Mouse (Mus musculus): ENCODE data around the gene A230072I06Rik.

DNA sequence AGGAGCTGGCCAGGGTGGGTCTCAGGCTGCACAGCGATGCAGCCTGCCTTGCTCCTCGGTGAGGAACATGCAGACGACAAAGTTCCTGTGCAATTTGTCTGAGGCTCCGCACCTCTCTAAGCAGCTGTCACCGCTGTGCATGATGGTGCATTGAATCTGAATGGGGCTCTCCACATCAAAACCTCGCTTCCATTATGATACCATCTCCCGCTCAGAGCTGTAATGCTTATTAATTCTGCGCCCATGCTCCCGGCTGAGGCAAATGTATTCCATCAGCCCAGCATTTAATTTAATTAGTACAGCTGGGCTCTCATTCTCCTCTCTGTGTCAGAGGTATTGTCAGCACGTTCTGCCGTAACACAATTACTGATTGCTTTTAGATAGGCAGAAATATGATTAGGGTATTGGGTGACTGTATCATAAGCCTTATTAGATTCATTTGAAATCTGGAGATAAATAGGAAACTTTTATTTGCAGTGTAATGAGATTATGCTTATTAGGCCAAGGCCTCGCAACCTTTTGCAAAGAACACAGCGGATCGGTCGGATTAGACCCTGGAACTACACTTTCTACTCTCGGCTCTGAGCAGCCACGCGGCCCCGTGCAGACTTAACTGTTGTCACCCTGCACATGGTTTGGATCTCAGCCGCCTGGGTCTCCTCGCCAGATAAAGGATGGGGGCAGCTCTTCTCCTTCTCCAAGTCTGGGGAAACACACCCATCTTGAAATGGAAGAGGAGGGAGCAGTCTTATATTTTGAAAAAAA, 49.3 kb downstream of the A230072I06Rik start:
- no peak for TF ChIP-seq EP300 (IDR thresholded peaks at IDR 0.05; ENCODE audit: low read depth)
- no peak for TF ChIP-seq CTCF (IDR thresholded peaks at IDR 0.05; ENCODE audit: low read depth)
